Mouse (Mus musculus) cerebellum, postnatal 10 days (tissue): Measurements from ENCODE around the gene Cux2.
"Not testable (repeated sequence)": the region's sequence is repeated elsewhere in the genome, so short reads cannot be mapped to it uniquely, and the experiment has no call there.

Experiments used
- DNase-seq, 2 experiments: peaks; one replicate each; pipeline ENCODE4 v3.0.0; 2021; ENCODE audit warnings: mixed read lengths in 2 of 2

Cux2 gene

GRCm38 (mm10) chr5:121858427-121858826 lies 191.5 kb downstream of the Cux2 start:
- DNase-seq = no peak

GRCm38 (mm10) chr5:121856740-121857139 lies 193.2 kb downstream of the Cux2 start:
- DNase-seq = no peak

- DNase-seq = peak in 1 of 2 experiments; percentile 30
These were observed 195.1 kb downstream of the Cux2 start for GRCm38 (mm10) chr5:121854768-121855167.

- peak; percentile 63 to 64 for DNase-seq
These were observed 196.4 kb downstream of the Cux2 start for GRCm38 (mm10) chr5:121853368-121854051.

- peak in 1 of 2 experiments; percentile 59 for DNase-seq
These were observed 200.2 kb downstream of the Cux2 start for GRCm38 (mm10) chr5:121849478-121850349.

GRCm38 (mm10) chr5:121848743-121849142 lies 201.2 kb downstream of the Cux2 start, which contains the start of gene Pheta1:
Pheta1 (plus strand) TSS chr5:121848984.
- peak; percentile 98 for DNase-seq

- peak; percentile 55 to 61 for DNase-seq
These were observed 201.8 kb downstream of the Cux2 start for GRCm38 (mm10) chr5:121848035-121848519.

GRCm38 (mm10) chr5:121847269-121847668 lies 202.6 kb downstream of the Cux2 start:
- DNase-seq = not testable (repeated sequence)

GRCm38 (mm10) chr5:121846322-121846721 lies 203.6 kb downstream of the Cux2 start:
- no peak for DNase-seq

GRCm38 (mm10) chr5:121845361-121845760 lies 204.5 kb downstream of the Cux2 start:
- DNase-seq = no peak

- DNase-seq = no peak
These were observed 206.6 kb downstream of the Cux2 start for GRCm38 (mm10) chr5:121843138-121843905.

- peak; percentile 94 to 95 for DNase-seq
These were observed 207.2 kb downstream of the Cux2 start for GRCm38 (mm10) chr5:121842665-121843118.

- no peak for DNase-seq
These were observed 207.9 kb downstream of the Cux2 start for GRCm38 (mm10) chr5:121841973-121842372.

GRCm38 (mm10) chr5:121841516-121841915 lies 208.4 kb downstream of the Cux2 start:
- no peak for DNase-seq

GRCm38 (mm10) chr5:121839128-121839473 lies 210.8 kb downstream of the Cux2 start:
- DNase-seq = no peak

GRCm38 (mm10) chr5:121838341-121839127 lies 211.4 kb downstream of the Cux2 start:
- peak; percentile 68 to 72 for DNase-seq

- peak; percentile 55 to 61 for DNase-seq
These were observed 212.2 kb downstream of the Cux2 start, which contains the start of gene Sh2b3 for GRCm38 (mm10) chr5:121837441-121838340. Sh2b3 (minus strand) TSS chr5:121837646.

GRCm38 (mm10) chr5:121836692-121837415 lies 213.0 kb downstream of the Cux2 start:
- DNase-seq = peak; percentile 81 to 86

- peak in 1 of 2 experiments; percentile 85 for DNase-seq
These were observed 213.8 kb downstream of the Cux2 start for GRCm38 (mm10) chr5:121835949-121836691.
